Mouse (Mus musculus): Measurements from ENCODE around the gene Sgpp2. TPM values are rescaled to one million over a fixed set of nuclear protein-coding genes. Genes with fewer than 3 reads are reported as not detected.

Gene Sgpp2
- polyA plus RNA-seq, 1 experiment from 2014 or later, result 16.0 TPM

DNA sequence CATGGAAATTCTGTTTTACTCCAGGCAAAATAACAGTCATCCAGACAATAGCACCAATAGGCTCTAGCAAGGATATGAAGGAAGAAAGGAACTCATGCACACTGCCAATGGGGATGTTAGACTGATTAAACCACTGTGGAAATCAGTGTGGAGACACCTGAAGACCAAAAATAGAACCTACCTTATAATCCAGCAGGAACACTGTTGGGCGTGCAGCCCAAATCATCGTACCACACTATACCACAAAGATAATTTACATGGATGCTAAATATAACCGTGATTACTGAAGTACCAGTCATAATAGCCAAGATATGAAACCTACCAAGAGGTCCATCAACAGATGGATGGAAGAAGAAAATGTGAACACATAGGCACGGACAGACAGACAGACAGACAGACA lies 18.5 kb downstream of the Sgpp2 start:
- Histone ChIP-seq H3K9ac (ENCODE audit: low read depth, low read length) (no peak overlapping the region), H3K4me3 (replicated peaks; ENCODE audit: low read depth, low read length) (no peak overlapping the region), H3K9me3 (replicated peaks; ENCODE audit: low read length) (no peaks in the 10 kb centered on the region), H3K4me1 (replicated peaks; ENCODE audit: insufficient read depth, low read length) (0 out of 2 replicates have a peak, but pooled peaks cover 4% of the 10 kb centered on the region), H3K4me2 (ENCODE audit: low read length) (no peak overlapping the region), H3K36me3 (ENCODE audit: insufficient read depth, low read length) (no peaks in the 10 kb centered on the region), H3K27me3 (ENCODE audit: insufficient read depth, low read length) (no peaks in the 10 kb centered on the region), H3K27ac (no peak overlapping the region)
- ATAC-seq (replicated peaks; ENCODE audit: low FRiP score, low read depth) (no peak), DNase-seq (ENCODE audit: low spot score) (no peak)
- 90% methylated on average over 4 of the region's 4 CpGs for WGBS
- no peak for TF ChIP-seq CTCF (IDR thresholded peaks at IDR 0.05; ENCODE audit: low read depth)

DNA sequence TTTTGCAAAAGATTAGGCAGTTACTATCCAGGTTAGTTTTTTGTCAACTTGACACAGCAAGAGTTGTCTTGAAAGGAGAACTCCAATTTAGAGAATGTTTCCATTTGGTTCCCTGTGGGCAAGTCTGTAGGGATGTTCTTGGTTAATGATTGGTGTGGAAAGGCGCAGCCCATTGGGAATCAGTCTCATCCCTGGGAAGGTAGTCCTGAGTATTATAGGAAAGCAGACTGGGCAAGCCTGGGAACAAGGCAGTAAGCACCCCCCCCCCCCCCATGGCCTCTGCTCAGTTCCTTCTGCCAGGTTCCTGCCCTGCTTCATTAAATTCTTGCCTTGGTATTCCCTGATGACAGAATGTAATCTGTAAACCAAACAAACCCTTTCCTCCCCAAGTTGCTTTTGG lies 19.7 kb downstream of the Sgpp2 start:
- ATAC-seq (replicated peaks; ENCODE audit: low FRiP score, low read depth), result no peak
- no peak for TF ChIP-seq CTCF (IDR thresholded peaks at IDR 0.05; ENCODE audit: low read depth)
- WGBS, result 67% methylated on average over 1 of the region's 1 CpGs

DNA sequence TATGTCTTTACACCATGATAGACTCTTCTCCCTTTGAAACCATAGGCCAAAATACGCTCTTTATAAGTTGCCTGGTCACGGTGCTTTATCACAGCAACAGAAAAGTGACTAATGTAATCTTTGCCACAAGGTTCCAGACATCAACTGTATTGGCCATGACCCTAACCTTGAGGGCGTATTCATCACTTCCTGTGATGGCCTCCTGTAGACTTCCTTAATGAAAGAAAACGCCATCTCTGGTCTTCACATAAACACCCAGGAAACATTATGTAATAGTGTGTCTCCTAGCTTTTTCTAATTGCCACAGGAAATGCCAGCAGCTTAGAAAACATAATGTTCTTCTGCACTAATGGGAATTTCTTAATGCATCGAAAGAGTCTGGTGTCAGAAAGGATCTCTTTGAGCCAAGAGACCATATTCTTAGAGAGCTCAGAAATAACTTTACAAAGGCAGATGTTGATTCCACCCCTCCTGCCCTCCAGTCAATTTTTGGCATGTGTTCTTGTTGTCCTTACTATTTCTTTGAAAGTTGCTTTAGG lies 20.5 kb downstream of the Sgpp2 start:
- ATAC-seq (replicated peaks; ENCODE audit: low FRiP score, low read depth), result no peak
- Histone ChIP-seq H3K4me1 (replicated peaks; ENCODE audit: insufficient read depth, low read length) (0 out of 2 replicates have a peak, but pooled peaks cover 4% of the 10 kb centered on the region), H3K4me2 (ENCODE audit: low read length) (no peak overlapping the region), H3K36me3 (ENCODE audit: insufficient read depth, low read length) (no peaks in the 10 kb centered on the region), H3K9me3 (replicated peaks; ENCODE audit: low read length) (no peaks in the 10 kb centered on the region), H3K27ac (no peak overlapping the region), H3K27me3 (ENCODE audit: insufficient read depth, low read length) (no peaks in the 10 kb centered on the region), H3K9ac (ENCODE audit: low read depth, low read length) (no peak overlapping the region), H3K4me3 (replicated peaks; ENCODE audit: low read depth, low read length) (no peak overlapping the region)
- no peak for TF ChIP-seq CTCF (IDR thresholded peaks at IDR 0.05; ENCODE audit: low read depth)
- DNase-seq (ENCODE audit: low spot score), result no peak
- WGBS, result 79% methylated on average over 5 of the region's 5 CpGs

More for the DNA sequence above, 19.7 kb downstream of the Sgpp2 start:
- Histone ChIP-seq H3K9me3 (replicated peaks; ENCODE audit: low read length) (no peaks in the 10 kb centered on the region), H3K4me1 (replicated peaks; ENCODE audit: insufficient read depth, low read length) (0 out of 2 replicates have a peak, but pooled peaks cover 4% of the 10 kb centered on the region), H3K36me3 (ENCODE audit: insufficient read depth, low read length) (no peaks in the 10 kb centered on the region), H3K9ac (ENCODE audit: low read depth, low read length) (no peak overlapping the region), H3K27ac (no peak overlapping the region), H3K4me2 (ENCODE audit: low read length) (no peak overlapping the region), H3K4me3 (replicated peaks; ENCODE audit: low read depth, low read length) (no peak overlapping the region), H3K27me3 (ENCODE audit: insufficient read depth, low read length) (no peaks in the 10 kb centered on the region)
- no peak for DNase-seq (ENCODE audit: low spot score)

DNA sequence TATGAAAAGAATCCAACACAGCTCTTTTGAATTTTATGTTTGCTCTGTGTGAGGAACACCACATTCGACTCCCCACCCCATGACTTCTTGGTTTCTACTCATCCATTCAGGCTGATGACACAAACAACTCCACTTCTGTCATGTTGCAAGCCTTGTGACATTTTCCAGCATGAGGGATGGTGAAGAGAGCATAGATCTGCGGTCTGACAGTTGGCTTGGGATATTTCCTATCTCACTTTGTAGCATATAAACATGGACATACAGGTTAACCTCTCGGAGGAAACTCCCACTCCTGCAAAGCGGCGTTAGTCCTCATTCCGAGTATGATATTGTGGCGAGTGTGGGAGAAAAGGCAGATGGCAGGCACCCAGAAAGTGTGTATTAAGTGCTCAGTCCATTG lies 27.6 kb downstream of the Sgpp2 start:
- peak overlapping the region; percentile 13; the same call in 1 of the 2 replicates for H3K27ac ChIP-seq
- no peak for TF ChIP-seq CTCF (IDR thresholded peaks at IDR 0.05; ENCODE audit: low read depth)
- H3K9me3 ChIP-seq (replicated peaks; ENCODE audit: low read length), result no peaks in the 10 kb centered on the region
- no peak overlapping the region for H3K4me3 ChIP-seq (replicated peaks; ENCODE audit: low read depth, low read length)
- DNase-seq (ENCODE audit: low spot score), result no peak
- peaks cover 24% of the 10 kb centered on the region for H3K4me1 ChIP-seq (replicated peaks; ENCODE audit: insufficient read depth, low read length)
- no peaks in the 10 kb centered on the region for H3K36me3 ChIP-seq (ENCODE audit: insufficient read depth, low read length)
- no peak for ATAC-seq (replicated peaks; ENCODE audit: low FRiP score, low read depth)
- H3K4me2 ChIP-seq (ENCODE audit: low read length), result peak overlapping the region; percentile 26
- H3K27me3 ChIP-seq (ENCODE audit: insufficient read depth, low read length), result no peaks in the 10 kb centered on the region
- 22% methylated on average over 7 of the region's 7 CpGs for WGBS
- no peak overlapping the region; the same call in 1 of the 2 replicates for H3K9ac ChIP-seq (ENCODE audit: low read depth, low read length)

DNA sequence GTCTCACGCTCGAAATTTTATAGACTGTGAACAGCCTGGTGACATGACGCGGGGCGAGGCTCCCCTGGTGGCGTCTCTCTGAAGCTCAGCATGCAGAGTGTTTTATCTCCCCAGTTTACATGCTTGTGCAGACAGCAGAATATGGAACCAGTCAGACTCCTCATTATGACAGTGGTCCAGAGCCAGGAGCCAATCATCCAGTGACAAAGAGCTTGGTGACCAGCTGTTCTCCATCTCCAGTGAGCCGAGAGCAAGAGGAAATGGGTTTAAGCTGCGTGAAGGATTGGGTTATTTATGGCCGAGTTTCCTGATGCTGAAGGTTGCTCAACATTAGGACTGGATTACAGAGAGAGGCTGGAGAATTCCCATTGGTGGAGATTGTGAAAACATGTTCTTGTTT lies 28.1 kb downstream of the Sgpp2 start:
- H3K9ac ChIP-seq (ENCODE audit: low read depth, low read length), result no peak overlapping the region
- peak; percentile 72 for TF ChIP-seq CTCF (IDR thresholded peaks at IDR 0.05; ENCODE audit: low read depth)
- peaks cover 24% of the 10 kb centered on the region for H3K4me1 ChIP-seq (replicated peaks; ENCODE audit: insufficient read depth, low read length)
- WGBS, result 9% methylated on average over 9 of the region's 9 CpGs
- H3K36me3 ChIP-seq (ENCODE audit: insufficient read depth, low read length), result no peaks in the 10 kb centered on the region
- H3K4me3 ChIP-seq (replicated peaks; ENCODE audit: low read depth, low read length), result no peak overlapping the region
- peak; percentile 96 for DNase-seq (ENCODE audit: low spot score)
- H3K27me3 ChIP-seq (ENCODE audit: insufficient read depth, low read length), result no peaks in the 10 kb centered on the region
- H3K9me3 ChIP-seq (replicated peaks; ENCODE audit: low read length), result no peaks in the 10 kb centered on the region
- H3K4me2 ChIP-seq (ENCODE audit: low read length), result peak overlapping the region; percentile 26; the same call in 1 of the 2 replicates
- ATAC-seq (replicated peaks; ENCODE audit: low FRiP score, low read depth), result peak; percentile 93
- H3K27ac ChIP-seq, result 0 out of 2 replicates have a peak overlapping the region, but pooled peaks have one; percentile 13

DNA sequence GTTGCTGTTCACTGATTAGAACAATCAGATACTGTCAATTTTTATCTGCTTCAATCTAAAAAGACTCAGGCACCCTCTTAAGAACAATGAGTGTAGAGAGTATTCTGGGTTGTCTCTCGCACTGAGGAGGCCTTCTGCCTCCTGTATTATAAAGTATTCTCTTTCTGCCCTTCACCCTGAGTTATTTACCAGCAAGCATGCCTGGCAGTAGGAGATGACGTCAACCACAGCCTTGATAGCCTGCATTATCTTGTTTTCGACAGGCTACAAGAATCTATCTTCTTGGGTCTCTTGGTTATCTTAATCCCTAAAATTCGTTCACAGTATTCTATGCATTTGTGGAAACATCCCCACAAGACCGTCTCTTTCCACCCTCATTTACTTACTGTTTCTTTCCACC lies 29.8 kb downstream of the Sgpp2 start:
- no peak for TF ChIP-seq CTCF (IDR thresholded peaks at IDR 0.05; ENCODE audit: low read depth)
- Histone ChIP-seq H3K27ac (no peak overlapping the region), H3K4me3 (replicated peaks; ENCODE audit: low read depth, low read length) (no peak overlapping the region), H3K4me1 (replicated peaks; ENCODE audit: insufficient read depth, low read length) (peaks cover 24% of the 10 kb centered on the region), H3K9me3 (replicated peaks; ENCODE audit: low read length) (no peaks in the 10 kb centered on the region), H3K27me3 (ENCODE audit: insufficient read depth, low read length) (no peaks in the 10 kb centered on the region), H3K36me3 (ENCODE audit: insufficient read depth, low read length) (no peaks in the 10 kb centered on the region), H3K4me2 (ENCODE audit: low read length) (no peak overlapping the region), H3K9ac (ENCODE audit: low read depth, low read length) (no peak overlapping the region)
- 60% methylated on average over 5 of the region's 5 CpGs for WGBS
- ATAC-seq (replicated peaks; ENCODE audit: low FRiP score, low read depth) (no peak), DNase-seq (ENCODE audit: low spot score) (no peak)

DNA sequence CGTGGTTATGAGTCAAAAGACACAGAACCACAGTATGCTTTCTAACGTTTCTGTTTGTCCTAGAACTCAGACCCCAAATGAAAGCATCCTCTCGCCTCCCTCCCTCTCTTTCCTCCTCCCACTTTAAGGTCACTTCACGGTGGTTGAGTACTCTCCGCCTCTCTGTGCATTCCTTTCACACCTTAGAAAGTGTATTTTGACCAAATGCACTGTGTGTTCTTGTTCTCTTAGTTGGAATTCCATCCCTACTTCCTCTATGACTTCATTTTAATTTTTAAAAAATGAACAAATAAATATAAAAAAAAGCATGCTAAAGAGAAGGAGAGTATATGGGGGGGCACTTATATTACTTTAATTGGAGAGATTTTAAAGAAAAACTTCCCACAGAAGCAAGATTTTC lies 30.4 kb downstream of the Sgpp2 start:
- no peak overlapping the region for H3K9ac ChIP-seq (ENCODE audit: low read depth, low read length)
- H3K36me3 ChIP-seq (ENCODE audit: insufficient read depth, low read length), result no peaks in the 10 kb centered on the region
- no peak for ATAC-seq (replicated peaks; ENCODE audit: low FRiP score, low read depth)
- TF ChIP-seq CTCF (IDR thresholded peaks at IDR 0.05; ENCODE audit: low read depth), result no peak
- H3K4me2 ChIP-seq (ENCODE audit: low read length), result no peak overlapping the region
- peaks cover 24% of the 10 kb centered on the region for H3K4me1 ChIP-seq (replicated peaks; ENCODE audit: insufficient read depth, low read length)
- 35% methylated on average over 5 of the region's 5 CpGs for WGBS
- no peak overlapping the region for H3K27ac ChIP-seq
- no peak for DNase-seq (ENCODE audit: low spot score)
- no peaks in the 10 kb centered on the region for H3K9me3 ChIP-seq (replicated peaks; ENCODE audit: low read length)
- H3K27me3 ChIP-seq (ENCODE audit: insufficient read depth, low read length), result no peaks in the 10 kb centered on the region
- no peak overlapping the region for H3K4me3 ChIP-seq (replicated peaks; ENCODE audit: low read depth, low read length)
